Comparison of ENCODE assay signal across 9 mouse cellular contexts in the genomic region with DNA sequence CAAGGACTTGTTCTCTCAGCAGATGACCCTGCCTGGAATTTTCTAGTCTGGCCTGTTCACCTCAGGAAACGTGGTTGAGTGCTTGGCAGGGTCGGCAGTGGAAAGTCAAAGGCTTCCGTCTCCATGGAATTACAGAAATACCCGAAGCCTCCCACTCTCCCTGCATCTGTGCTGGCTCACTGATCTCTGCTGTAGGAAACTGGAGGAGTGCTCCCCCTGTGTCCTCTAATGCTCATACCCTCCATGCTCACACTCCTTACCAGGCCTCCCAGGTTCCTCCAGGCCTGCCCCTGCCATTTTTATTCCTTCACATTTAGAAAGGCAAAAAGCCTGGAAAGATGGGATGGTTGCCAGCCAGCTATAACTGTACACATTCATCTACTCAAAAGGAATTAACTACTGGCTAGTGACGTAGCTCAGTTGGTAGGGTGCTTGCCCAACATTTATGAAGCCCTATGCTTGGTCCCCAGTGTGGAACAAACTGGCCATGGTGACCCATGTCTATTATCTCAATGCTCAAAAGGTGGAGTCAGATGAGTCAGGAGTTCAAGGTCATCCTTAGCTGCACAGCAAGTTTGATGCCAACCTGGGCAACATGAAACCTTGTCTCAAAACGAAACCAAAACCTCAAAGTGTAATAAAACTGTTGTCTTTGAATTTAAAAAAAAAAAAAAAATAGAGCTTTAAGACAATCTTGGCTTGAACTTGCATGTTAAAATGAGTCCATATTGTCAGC. TPM values are rescaled to one million over a fixed set of nuclear protein-coding genes. Genes with fewer than 3 reads are reported as not detected.
DNase-seq lines count a peak whose midpoint lies in the region; ATAC-seq and TF ChIP-seq lines count a peak whose summit lies in the region.
"Had no signal": no experiment of that assay in that cellular context is flagged by ENCODE, and none has a peak within 500 bp of the region (broad histone marks: within the 10 kb centered on the region; RNA-seq: fewer than 3 reads in every experiment).

No protein-coding gene starts in this region.

- no peaks in the 10 kb centered on the region for H3K79me2 ChIP-seq in CH12.LX (replicated peaks; ENCODE audit: control insufficient read depth, extremely low read depth, insufficient read depth, poor library complexity, severe bottlenecking)

- TF ChIP-seq EP300 in CH12.LX (IDR thresholded peaks at IDR 0.05; ENCODE audit: low read length) = no peak; the same call in 1 of the 2 replicates

- H3K9me3 ChIP-seq in hindbrain, embryonic 13.5 days = no peaks in the 10 kb centered on the region
- H3K9me3 ChIP-seq in hindbrain, embryonic 11.5 days (ENCODE audit: control insufficient read depth, low read length) = no peaks in the 10 kb centered on the region
- peaks cover 3% of the 10 kb centered on the region for H3K9me3 ChIP-seq in CH12.LX (replicated peaks; ENCODE audit: low read length)
- H3K9me3 ChIP-seq in heart, embryonic 14.5 days (ENCODE audit: control insufficient read depth, low read length) = no peaks in the 10 kb centered on the region
- no peaks in the 10 kb centered on the region for H3K9me3 ChIP-seq in limb, embryonic 10.5 days (replicated peaks)
- H3K9me3 ChIP-seq in forebrain, embryonic 13.5 days (replicated peaks) = no peaks in the 10 kb centered on the region
- H3K9me3 ChIP-seq: liver, embryonic 13.5 days had no signal

- H3K4me1 ChIP-seq in hindbrain, embryonic 13.5 days (replicated peaks) = peaks cover 49% of the 10 kb centered on the region
- peaks cover 3% of the 10 kb centered on the region for H3K4me1 ChIP-seq in hindbrain, embryonic 11.5 days (replicated peaks; ENCODE audit: control insufficient read depth, insufficient read depth, low read length)
- H3K4me1 ChIP-seq in CH12.LX (ENCODE audit: control insufficient read depth in 1 of 2, insufficient read depth in 2 of 2) = peaks cover 13 to 37% of the 10 kb centered on the region in 2 experiments
- H3K4me1 ChIP-seq in heart, embryonic 14.5 days (ENCODE audit: control insufficient read depth in 2 of 2, insufficient read depth in 2 of 2, low read length in 2 of 2) = peaks cover 25 to 31% of the 10 kb centered on the region in 2 experiments
- H3K4me1 ChIP-seq in limb, embryonic 10.5 days = peaks cover 22% of the 10 kb centered on the region
- H3K4me1 ChIP-seq in forebrain, embryonic 13.5 days = peaks cover 28% of the 10 kb centered on the region

- H3K36me3 ChIP-seq in hindbrain, embryonic 13.5 days = no peaks in the 10 kb centered on the region
- no peaks in the 10 kb centered on the region for H3K36me3 ChIP-seq in hindbrain, embryonic 11.5 days (ENCODE audit: control insufficient read depth, insufficient read depth, low read length)
- peaks cover 0 to 7% of the 10 kb centered on the region in 2 experiments for H3K36me3 ChIP-seq in CH12.LX (replicated peaks in 1 of 2; ENCODE audit: control insufficient read depth in 1 of 2, insufficient read depth in 1 of 2, low read length in 1 of 2)
- no peaks in the 10 kb centered on the region for H3K36me3 ChIP-seq in heart, embryonic 14.5 days (ENCODE audit: control insufficient read depth, insufficient read depth, low read length)
- no peaks in the 10 kb centered on the region for H3K36me3 ChIP-seq in limb, embryonic 10.5 days
- H3K36me3 ChIP-seq in forebrain, embryonic 13.5 days (ENCODE audit: poor library complexity, severe bottlenecking) = no peaks in the 10 kb centered on the region
- H3K36me3 ChIP-seq: liver, embryonic 13.5 days had no signal

- 67% methylated on average over 6 of the region's 6 CpGs for WGBS in hindbrain, embryonic 13.5 days
- 69% methylated on average over 6 of the region's 6 CpGs for WGBS in hindbrain, embryonic 11.5 days
- WGBS in heart, embryonic 14.5 days = 44% methylated on average over 6 of the region's 6 CpGs
- 85% methylated on average over 6 of the region's 6 CpGs for WGBS in limb, embryonic 10.5 days
- WGBS in forebrain, embryonic 13.5 days = 80% methylated on average over 6 of the region's 6 CpGs

- no peak overlapping the region for H3K4me2 ChIP-seq in hindbrain, embryonic 13.5 days
- H3K4me2 ChIP-seq in hindbrain, embryonic 11.5 days (replicated peaks; ENCODE audit: low read depth, low read length) = no peak overlapping the region
- H3K4me2 ChIP-seq in CH12.LX (ENCODE audit: insufficient read depth, low read depth, poor library complexity, severe bottlenecking) = no peak overlapping the region
- H3K4me2 ChIP-seq in heart, embryonic 14.5 days (ENCODE audit: low read length) = no peak overlapping the region
- H3K4me2 ChIP-seq in forebrain, embryonic 13.5 days = no peak overlapping the region
- H3K4me2 ChIP-seq: liver, embryonic 13.5 days had no signal

- no peak for ATAC-seq in hindbrain, embryonic 13.5 days (ENCODE audit: low FRiP score)
- no peak for ATAC-seq in hindbrain, embryonic 11.5 days (ENCODE audit: low FRiP score)
- ATAC-seq in heart, embryonic 14.5 days (ENCODE audit: insufficient number of reproducible peaks, insufficient read depth, low FRiP score, low read depth) = no peak
- ATAC-seq in forebrain, embryonic 13.5 days = no peak

- TF ChIP-seq CTCF in CH12.LX (conservative IDR thresholded peaks at IDR 0.05 in 1 of 2, IDR thresholded peaks at IDR 0.05 in 1 of 2; ENCODE audit: low read depth in 2 of 2, low read length in 2 of 2) = no peak

- H3K9ac ChIP-seq in hindbrain, embryonic 13.5 days = no peak overlapping the region
- H3K9ac ChIP-seq in hindbrain, embryonic 11.5 days (ENCODE audit: low read depth, low read length) = no peak overlapping the region
- H3K9ac ChIP-seq in CH12.LX (ENCODE audit: insufficient read depth, low read depth) = no peak overlapping the region
- no peak overlapping the region for H3K9ac ChIP-seq in heart, embryonic 14.5 days (ENCODE audit: low read length)
- H3K9ac ChIP-seq in forebrain, embryonic 13.5 days = no peak overlapping the region
- H3K9ac ChIP-seq: liver, embryonic 13.5 days had no signal

- in situ Hi-C loops in CH12.LX (cut with MboI; ENCODE audit: low pct_ligation_motif_present, low pct_unique_long_range_greater_than_20kb, low sequenced_read_pairs) = no loop called here

- DNase-seq in hindbrain, embryonic 11.5 days (ENCODE audit: low spot score) = no peak
- DNase-seq in CH12.LX (ENCODE audit: extremely low read depth) = peak; percentile 33
- DNase-seq in limb, embryonic 10.5 days (ENCODE audit: low spot score) = no peak
- DNase-seq in right cerebral cortex, postnatal 14 days = no peak
- DNase-seq in ovary, postnatal 10 days (ENCODE audit: low spot score) = no peak
- DNase-seq: liver, embryonic 13.5 days had no signal

- dilution Hi-C loops in CH12.LX (cut with MboI; ENCODE audit: extremely low pct_ligation_motif_present, extremely low pct_unique_long_range_greater_than_20kb, low sequenced_read_pairs) = no loop called here

- H3K27me3 ChIP-seq in hindbrain, embryonic 13.5 days = no peaks in the 10 kb centered on the region
- H3K27me3 ChIP-seq in hindbrain, embryonic 11.5 days (ENCODE audit: control insufficient read depth, insufficient read depth, low read length) = no peaks in the 10 kb centered on the region
- H3K27me3 ChIP-seq in CH12.LX (replicated peaks) = no peaks in the 10 kb centered on the region
- no peaks in the 10 kb centered on the region for H3K27me3 ChIP-seq in heart, embryonic 14.5 days (ENCODE audit: control insufficient read depth, insufficient read depth, low read length)
- no peaks in the 10 kb centered on the region for H3K27me3 ChIP-seq in limb, embryonic 10.5 days (ENCODE audit: low read depth, poor library complexity, severe bottlenecking)
- H3K27me3 ChIP-seq in forebrain, embryonic 13.5 days = no peaks in the 10 kb centered on the region
- H3K27me3 ChIP-seq: liver, embryonic 13.5 days had no signal

- TF ChIP-seq POLR2A in CH12.LX (IDR thresholded peaks at IDR 0.05; ENCODE audit: low read depth, low read length) = no peak

- H3K4me3 ChIP-seq in hindbrain, embryonic 13.5 days = no peak overlapping the region
- no peak overlapping the region for H3K4me3 ChIP-seq in hindbrain, embryonic 11.5 days (ENCODE audit: low read depth, low read length)
- no peak overlapping the region for H3K4me3 ChIP-seq in CH12.LX (replicated peaks in 1 of 3; ENCODE audit: low read depth in 2 of 3, low read length in 2 of 3, poor library complexity in 1 of 3)
- H3K4me3 ChIP-seq in heart, embryonic 14.5 days (ENCODE audit: control insufficient read depth in 1 of 2, insufficient read depth in 1 of 2, low read depth in 1 of 2, low read length in 2 of 2) = no peak overlapping the region
- H3K4me3 ChIP-seq in limb, embryonic 10.5 days = no peak overlapping the region
- no peak overlapping the region for H3K4me3 ChIP-seq in forebrain, embryonic 13.5 days
- H3K4me3 ChIP-seq: liver, embryonic 13.5 days had no signal

- no peak for TF ChIP-seq RAD21 in CH12.LX (IDR thresholded peaks at IDR 0.05; ENCODE audit: low read depth, low read length)

- peak overlapping the region; percentile 96; the same call in 1 of the 2 replicates for H3K27ac ChIP-seq in hindbrain, embryonic 13.5 days
- H3K27ac ChIP-seq in hindbrain, embryonic 11.5 days (ENCODE audit: low read depth, low read length) = no peak overlapping the region
- H3K27ac ChIP-seq in CH12.LX (ENCODE audit: insufficient read depth, low read depth) = no peak overlapping the region
- peak overlapping the region; percentile 61 to 65 for H3K27ac ChIP-seq in heart, embryonic 14.5 days (replicated peaks in 1 of 2; ENCODE audit: control insufficient read depth in 1 of 2, insufficient read depth in 1 of 2, low read depth in 2 of 2, low read length in 2 of 2)
- H3K27ac ChIP-seq in limb, embryonic 10.5 days = peak overlapping the region; percentile 5; the same call in 1 of the 2 replicates
- H3K27ac ChIP-seq in forebrain, embryonic 13.5 days = no peak overlapping the region

RNA-seq across cellular contexts. Expression of gene Sh2d6, which starts 10.7 kb away (rescaled TPM):
- 0.41 and 1.0 TPM in 2 replicates for polyA plus RNA-seq in hindbrain, embryonic 13.5 days (2015; fragmentation: Nextera tagmentation; extraction: Ambion mirVana)
- 0.45 and 0.66 TPM in 2 replicates for polyA plus RNA-seq in hindbrain, embryonic 11.5 days (2014; fragmentation: Nextera tagmentation; extraction: Ambion mirVana)
- total RNA-seq in CH12.LX (2012; rRNA removed) (0.50 and 1.7 TPM in 2 replicates), CH12.LX (2014; rRNA removed) (0.78 and 1.1 TPM in 2 replicates)
- 4.3 and 4.9 TPM in 2 replicates for polyA plus RNA-seq in CH12.LX (2012; ENCODE audit: insufficient read length, low read depth)
- not detected in 2 replicates for polyA plus RNA-seq in heart, embryonic 14.5 days (2014; fragmentation: Nextera tagmentation; extraction: Ambion mirVana)
- polyA plus RNA-seq in limb, embryonic 10.5 days (2016; fragmentation: Nextera tagmentation; extraction: Ambion mirVana) = 0.15 TPM in 1 of 2 replicates, not detected in the other
- polyA plus RNA-seq in forebrain, embryonic 13.5 days (2015; fragmentation: Nextera tagmentation; extraction: Ambion mirVana) = 0.62 and 0.89 TPM in 2 replicates
- polyA plus RNA-seq: liver, embryonic 13.5 days had no signal

RNA-seq across cellular contexts. Expression of gene Capg, which starts 33.3 kb away (rescaled TPM):
- 9.2 and 10.2 TPM in 2 replicates for polyA plus RNA-seq in hindbrain, embryonic 13.5 days (2015; fragmentation: Nextera tagmentation; extraction: Ambion mirVana)
- polyA plus RNA-seq in hindbrain, embryonic 11.5 days (2014; fragmentation: Nextera tagmentation; extraction: Ambion mirVana) = 10.4 TPM in 2 replicates
- 211 and 264 TPM in 2 replicates for total RNA-seq in CH12.LX (2012; rRNA removed)
- total RNA-seq in CH12.LX (2014; rRNA removed) = 174 and 175 TPM in 2 replicates
- 196 and 201 TPM in 2 replicates for polyA plus RNA-seq in CH12.LX (2012; ENCODE audit: insufficient read length, low read depth)
- polyA plus RNA-seq in heart, embryonic 14.5 days (2014; fragmentation: Nextera tagmentation; extraction: Ambion mirVana) = 26.0 and 27.2 TPM in 2 replicates
- 20.8 and 23.3 TPM in 2 replicates for polyA plus RNA-seq in limb, embryonic 10.5 days (2016; fragmentation: Nextera tagmentation; extraction: Ambion mirVana)
- 4.7 and 4.8 TPM in 2 replicates for polyA plus RNA-seq in forebrain, embryonic 13.5 days (2015; fragmentation: Nextera tagmentation; extraction: Ambion mirVana)

Comparison
In these comparisons a context has a peak if more than half of its experiments do, and no peak if none do; other contexts are left out.
1. H3K27ac ChIP-seq: peak in hindbrain, embryonic 13.5 days (single experiment), heart, embryonic 14.5 days (2 of 2) and limb, embryonic 10.5 days (single experiment); none in hindbrain, embryonic 11.5 days (single experiment), CH12.LX (single experiment) and forebrain, embryonic 13.5 days (single experiment).